Mouse (Mus musculus): ENCODE measurements around the gene Olfr70. TPM values are rescaled to one million over a fixed set of nuclear protein-coding genes. Genes with fewer than 3 reads are reported as not detected.

The Olfr70 gene
- polyA plus RNA-seq, 1 experiment: not detected

DNA sequence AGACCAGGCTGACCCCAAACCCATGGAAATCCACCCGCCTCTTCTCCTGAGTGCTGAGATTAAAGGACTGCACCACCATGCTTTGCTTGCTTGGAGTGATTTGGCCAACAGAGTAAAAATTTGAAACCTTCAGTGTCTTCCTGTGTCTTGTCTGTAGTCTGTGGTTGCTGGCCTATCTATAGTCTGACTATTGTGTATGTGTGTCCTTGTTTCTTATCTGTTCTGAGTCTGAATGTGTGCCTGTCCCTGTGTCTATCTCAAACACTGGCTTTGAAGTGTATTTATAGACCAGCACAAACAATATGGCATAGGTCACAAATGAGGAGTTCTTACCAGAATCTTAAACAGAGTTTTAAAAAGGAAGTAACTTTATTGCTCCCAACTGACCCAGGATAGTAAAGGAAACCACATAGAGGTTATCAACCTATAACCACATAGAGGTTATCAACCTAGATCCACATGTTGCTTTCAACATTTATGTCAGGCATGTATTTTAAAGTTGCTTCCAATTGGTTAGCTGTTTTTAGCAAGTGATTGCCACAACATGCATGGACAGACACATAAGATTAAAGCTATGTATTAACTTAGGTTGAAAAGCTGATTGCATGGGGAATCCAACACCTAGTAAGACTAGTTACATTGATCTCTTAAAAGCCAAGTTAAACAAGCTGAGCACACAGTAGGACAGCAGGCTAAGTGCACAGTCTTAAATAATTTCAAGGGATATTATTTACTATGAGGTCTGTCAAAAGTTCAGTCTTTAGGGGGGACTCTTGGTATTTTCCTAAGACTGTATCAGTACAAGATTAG lies 6.0 kb downstream of the Olfr70 start:
- WGBS: 89% methylated on average over 1 of the region's 1 CpGs
- TF ChIP-seq CTCF (IDR thresholded peaks at IDR 0.05; ENCODE audit: insufficient read depth, low read length) (no peak), POLR2A (IDR thresholded peaks at IDR 0.05; ENCODE audit: borderline replicate concordance, extremely low read depth, low read depth, low read length) (no peak)
- DNase-seq: no peak
- H3K4me3 ChIP-seq (replicated peaks; ENCODE audit: extremely low read depth, low read depth, low read length): no peak overlapping the region
- H3K4me1 ChIP-seq (ENCODE audit: control insufficient read depth, insufficient read depth, low read length): peaks cover 2% of the 10 kb centered on the region; the same call in 1 of the 2 replicates

DNA sequence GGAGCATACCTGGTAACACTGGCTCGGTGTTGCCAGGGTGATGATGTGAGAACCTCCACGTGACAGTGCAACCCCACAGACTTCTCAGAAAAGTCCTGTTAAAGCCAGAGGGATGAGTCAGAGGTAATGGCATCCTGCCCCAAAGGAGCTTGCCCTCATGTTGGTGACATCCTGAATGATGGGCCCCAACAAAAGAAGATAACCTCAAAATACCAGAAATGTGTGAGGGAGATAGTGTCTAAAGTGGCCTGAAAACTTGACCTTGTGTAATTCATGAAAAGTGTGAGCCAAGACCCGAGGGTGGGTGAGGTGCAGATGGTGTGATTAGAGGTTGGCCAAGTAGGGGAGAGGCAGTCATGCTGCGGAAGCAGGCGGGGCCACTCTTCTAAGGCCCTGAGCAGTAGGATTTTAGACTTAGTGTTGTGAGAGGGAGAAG lies 6.8 kb downstream of the Olfr70 start:
- Histone ChIP-seq H3K4me1 (ENCODE audit: control insufficient read depth, insufficient read depth, low read length) (peaks cover 2% of the 10 kb centered on the region; the same call in 1 of the 2 replicates), H3K4me3 (replicated peaks; ENCODE audit: extremely low read depth, low read depth, low read length) (no peak overlapping the region)
- no peak for DNase-seq
- WGBS: 39% methylated on average over 5 of the region's 5 CpGs
- TF ChIP-seq POLR2A (IDR thresholded peaks at IDR 0.05; ENCODE audit: borderline replicate concordance, extremely low read depth, low read depth, low read length): no peak
- TF ChIP-seq CTCF (IDR thresholded peaks at IDR 0.05; ENCODE audit: insufficient read depth, low read length): no peak

DNA sequence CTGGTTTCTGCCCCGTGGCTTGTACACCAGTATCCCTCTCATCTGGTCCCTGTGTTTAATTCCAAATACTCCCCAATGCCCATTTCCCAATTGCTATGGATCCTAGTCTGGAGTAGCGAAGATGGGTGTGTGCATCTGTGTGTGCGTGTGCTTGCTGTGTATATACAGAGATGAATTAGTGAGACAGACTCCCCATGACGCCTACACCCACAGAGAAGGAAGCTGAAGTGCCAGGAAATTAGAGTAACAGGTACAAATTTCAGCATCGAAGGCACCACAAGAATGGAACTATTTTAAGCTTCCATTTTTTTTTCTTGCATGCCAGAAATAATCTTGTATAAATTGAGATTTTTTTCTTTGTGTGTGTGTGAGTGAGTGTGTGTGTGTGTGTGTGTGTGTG lies 9.6 kb downstream of the Olfr70 start:
- 61% methylated on average over 5 of the region's 5 CpGs for WGBS
- Histone ChIP-seq H3K4me3 (replicated peaks; ENCODE audit: extremely low read depth, low read depth, low read length) (no peak overlapping the region), H3K4me1 (ENCODE audit: control insufficient read depth, insufficient read depth, low read length) (peaks cover 2% of the 10 kb centered on the region; the same call in 1 of the 2 replicates)
- no peak for DNase-seq
- no peak for TF ChIP-seq POLR2A (IDR thresholded peaks at IDR 0.05; ENCODE audit: borderline replicate concordance, extremely low read depth, low read depth, low read length)
- no peak for TF ChIP-seq CTCF (IDR thresholded peaks at IDR 0.05; ENCODE audit: insufficient read depth, low read length)

DNA sequence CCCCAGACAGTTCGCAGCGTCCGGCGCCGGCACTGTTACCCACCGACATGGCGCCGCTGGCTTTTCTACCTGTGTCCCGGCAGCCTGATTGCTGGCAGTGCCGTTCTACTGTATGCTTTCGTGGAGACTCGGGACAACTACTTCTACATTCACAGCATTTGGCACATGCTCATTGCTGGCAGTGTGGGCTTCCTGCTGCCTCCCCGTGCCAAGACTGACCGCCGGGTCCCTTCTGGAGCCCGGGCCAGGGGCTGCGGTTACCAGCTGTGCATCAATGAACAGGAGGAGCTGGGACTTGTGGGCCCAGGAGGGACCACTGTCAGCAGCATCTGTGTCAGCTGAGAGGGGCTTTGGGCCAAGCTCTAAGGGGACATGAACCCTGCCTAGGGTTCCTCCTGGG lies 10.6 kb downstream of the Olfr70 start:
- TF ChIP-seq POLR2A (IDR thresholded peaks at IDR 0.05; ENCODE audit: borderline replicate concordance, extremely low read depth, low read depth, low read length) (no peak), CTCF (IDR thresholded peaks at IDR 0.05; ENCODE audit: insufficient read depth, low read length) (no peak)
- no peak for DNase-seq
- peaks cover 2% of the 10 kb centered on the region; the same call in 1 of the 2 replicates for H3K4me1 ChIP-seq (ENCODE audit: control insufficient read depth, insufficient read depth, low read length)
- no peak overlapping the region for H3K4me3 ChIP-seq (replicated peaks; ENCODE audit: extremely low read depth, low read depth, low read length)
- 95% methylated on average over 17 of the region's 17 CpGs for WGBS

DNA sequence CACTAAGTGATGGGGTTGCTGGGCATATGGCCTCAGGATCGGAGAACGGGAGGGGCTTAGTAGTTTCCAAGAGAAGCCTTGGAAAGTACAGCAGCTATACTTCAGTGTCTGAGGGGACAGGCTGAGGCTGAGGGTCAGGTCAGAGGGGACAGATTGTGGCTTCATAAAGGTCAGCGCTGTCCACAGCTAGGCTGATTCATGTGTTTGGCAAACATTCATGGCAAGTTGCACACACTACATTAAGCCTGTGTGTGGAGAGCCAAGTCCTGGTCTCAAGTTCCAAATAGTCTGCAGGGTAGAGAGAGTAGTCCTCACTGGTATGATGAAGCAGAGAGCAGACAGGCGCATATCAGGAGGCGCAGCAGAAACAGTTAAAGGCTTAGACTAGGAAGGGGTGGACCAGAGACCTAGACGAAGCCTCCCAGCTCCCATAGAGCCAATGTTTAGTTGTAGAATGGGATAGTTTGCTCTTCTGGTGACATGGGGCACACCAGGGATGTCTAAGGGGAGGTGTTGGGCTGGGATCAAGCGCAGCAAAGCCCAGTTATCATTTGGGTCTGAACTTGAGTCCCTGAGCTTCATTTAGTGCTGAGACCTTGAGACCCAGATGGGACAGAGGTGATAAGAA lies 21.1 kb downstream of the Olfr70 start:
- no peak for DNase-seq
- H3K4me1 ChIP-seq (ENCODE audit: control insufficient read depth, insufficient read depth, low read length): no peaks in the 10 kb centered on the region
- TF ChIP-seq CTCF (IDR thresholded peaks at IDR 0.05; ENCODE audit: insufficient read depth, low read length): no peak
- no peak for TF ChIP-seq POLR2A (IDR thresholded peaks at IDR 0.05; ENCODE audit: borderline replicate concordance, extremely low read depth, low read depth, low read length)
- H3K4me3 ChIP-seq (replicated peaks; ENCODE audit: extremely low read depth, low read depth, low read length): no peak overlapping the region
- 80% methylated on average over 7 of the region's 7 CpGs for WGBS

DNA sequence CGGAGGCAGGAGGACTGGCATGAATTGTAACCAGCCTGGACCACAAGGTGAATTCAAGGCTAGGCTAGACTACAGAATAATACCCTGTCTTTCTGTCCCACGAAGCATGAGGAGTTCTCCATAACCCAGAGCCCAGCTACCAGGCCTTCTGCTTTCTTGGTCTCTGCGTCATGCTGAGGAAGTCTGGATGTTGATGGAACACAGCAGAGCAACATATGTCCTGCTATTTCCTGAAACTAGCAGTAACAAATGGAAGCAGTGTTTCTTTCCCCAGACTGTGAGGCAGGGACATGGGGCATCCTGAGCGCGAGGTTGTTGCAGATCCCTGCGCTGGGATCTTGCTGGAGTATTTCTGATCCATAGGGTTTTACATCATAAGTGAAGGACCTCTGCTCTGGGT lies 22.1 kb downstream of the Olfr70 start:
- WGBS: 91% methylated on average over 6 of the region's 6 CpGs
- no peak overlapping the region for H3K4me3 ChIP-seq (replicated peaks; ENCODE audit: extremely low read depth, low read depth, low read length)
- TF ChIP-seq POLR2A (IDR thresholded peaks at IDR 0.05; ENCODE audit: borderline replicate concordance, extremely low read depth, low read depth, low read length) (no peak), CTCF (IDR thresholded peaks at IDR 0.05; ENCODE audit: insufficient read depth, low read length) (no peak)
- no peaks in the 10 kb centered on the region for H3K4me1 ChIP-seq (ENCODE audit: control insufficient read depth, insufficient read depth, low read length)
- no peak for DNase-seq

DNA sequence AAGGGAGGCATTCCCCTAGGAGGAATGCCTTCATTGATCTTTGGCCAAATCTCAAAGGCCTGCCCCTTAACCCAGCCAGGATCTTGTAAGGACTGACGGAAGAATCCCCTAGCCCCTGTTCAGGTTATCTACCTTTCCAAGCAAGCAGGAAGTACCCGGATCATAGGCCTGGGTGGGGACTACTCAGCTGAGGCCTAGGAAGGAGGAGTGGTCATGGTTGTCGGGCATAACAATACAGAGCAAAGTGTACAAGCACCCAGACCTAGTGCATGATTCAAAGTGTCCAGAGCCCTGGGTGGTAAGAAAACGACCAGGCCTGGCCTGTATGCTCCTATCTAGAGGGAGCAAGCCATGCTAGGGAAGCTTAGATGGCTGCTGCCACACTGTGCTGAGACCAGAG lies 25.0 kb downstream of the Olfr70 start:
- H3K4me1 ChIP-seq (ENCODE audit: control insufficient read depth, insufficient read depth, low read length): no peaks in the 10 kb centered on the region
- TF ChIP-seq POLR2A (IDR thresholded peaks at IDR 0.05; ENCODE audit: borderline replicate concordance, extremely low read depth, low read depth, low read length) (no peak), CTCF (IDR thresholded peaks at IDR 0.05; ENCODE audit: insufficient read depth, low read length) (no peak)
- 67% methylated on average over 4 of the region's 4 CpGs for WGBS
- DNase-seq: no peak
- no peak overlapping the region for H3K4me3 ChIP-seq (replicated peaks; ENCODE audit: extremely low read depth, low read depth, low read length)

DNA sequence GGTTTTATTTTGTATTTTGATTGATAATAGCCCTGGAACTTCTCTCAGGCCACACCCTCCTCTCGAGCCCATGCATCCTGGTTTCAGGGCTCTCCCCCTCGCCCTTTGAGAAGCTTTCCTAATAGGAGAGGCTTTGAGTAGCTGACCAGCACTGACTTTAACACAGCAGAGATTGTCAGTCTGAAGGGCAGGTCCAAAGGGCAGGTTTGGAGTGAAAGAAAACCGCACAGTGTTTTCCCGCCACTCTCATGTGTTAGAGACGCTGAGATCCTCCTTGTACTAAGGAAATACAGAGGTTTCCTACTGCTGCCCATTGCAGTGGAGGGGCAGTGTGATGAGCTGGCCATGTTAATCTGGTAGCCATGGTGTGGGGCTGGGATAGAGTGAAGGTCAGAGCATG lies 25.6 kb downstream of the Olfr70 start:
- TF ChIP-seq CTCF (IDR thresholded peaks at IDR 0.05; ENCODE audit: insufficient read depth, low read length) (no peak), POLR2A (IDR thresholded peaks at IDR 0.05; ENCODE audit: borderline replicate concordance, extremely low read depth, low read depth, low read length) (no peak)
- WGBS: 80% methylated on average over 5 of the region's 5 CpGs
- DNase-seq: no peak
- no peaks in the 10 kb centered on the region for H3K4me1 ChIP-seq (ENCODE audit: control insufficient read depth, insufficient read depth, low read length)
- no peak overlapping the region for H3K4me3 ChIP-seq (replicated peaks; ENCODE audit: extremely low read depth, low read depth, low read length)

DNA sequence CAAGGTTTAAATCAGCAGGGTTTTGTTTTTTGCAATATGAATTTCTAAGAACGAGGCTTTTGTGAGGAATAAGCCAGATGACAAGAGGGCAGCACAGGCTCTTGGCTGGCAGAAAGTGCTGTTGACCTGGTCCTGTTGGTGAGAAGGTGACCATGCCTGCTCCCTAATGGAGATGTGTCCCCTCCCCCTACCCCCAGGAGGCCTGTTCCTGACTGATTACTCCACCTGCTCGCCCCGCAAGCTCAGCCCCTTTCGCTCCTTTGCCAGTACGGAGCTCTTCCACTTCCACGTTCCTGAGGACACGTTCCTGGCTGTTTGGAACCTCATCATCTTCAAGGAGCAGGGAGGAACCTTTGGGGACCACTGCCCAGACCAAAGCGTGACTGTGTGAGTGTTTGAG lies 26.9 kb downstream of the Olfr70 start:
- Histone ChIP-seq H3K4me1 (ENCODE audit: control insufficient read depth, insufficient read depth, low read length) (peaks cover 4% of the 10 kb centered on the region), H3K4me3 (replicated peaks; ENCODE audit: extremely low read depth, low read depth, low read length) (no peak overlapping the region)
- WGBS: 68% methylated on average over 8 of the region's 8 CpGs
- no peak for DNase-seq
- TF ChIP-seq POLR2A (IDR thresholded peaks at IDR 0.05; ENCODE audit: borderline replicate concordance, extremely low read depth, low read depth, low read length): no peak

DNA sequence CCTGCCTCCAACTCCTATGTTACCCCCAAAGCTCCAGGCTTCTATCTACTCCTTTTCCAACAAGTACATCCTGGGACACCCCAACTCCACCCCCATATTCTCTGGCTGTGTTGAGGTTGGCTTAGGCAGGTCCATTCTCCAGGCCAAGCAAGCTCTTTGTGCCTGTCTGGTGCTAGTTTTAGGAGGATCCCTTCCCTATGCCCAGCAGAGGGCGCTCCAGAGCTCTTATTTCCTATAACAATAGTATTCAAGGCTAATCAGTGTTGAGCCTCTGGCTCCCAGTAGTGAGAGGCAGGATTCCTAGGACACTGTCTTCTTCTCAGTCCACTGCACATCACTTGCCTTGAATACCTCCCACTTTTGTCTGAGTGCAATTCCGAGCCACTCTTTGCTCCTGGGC lies 28.5 kb downstream of the Olfr70 start:
- TF ChIP-seq CTCF (IDR thresholded peaks at IDR 0.05; ENCODE audit: insufficient read depth, low read length) (peak; percentile 71), POLR2A (IDR thresholded peaks at IDR 0.05; ENCODE audit: borderline replicate concordance, extremely low read depth, low read depth, low read length) (no peak)
- peak; percentile 89 for DNase-seq
- 12% methylated on average over 2 of the region's 2 CpGs for WGBS
- no peak overlapping the region for H3K4me3 ChIP-seq (replicated peaks; ENCODE audit: extremely low read depth, low read depth, low read length)
- peaks cover 4% of the 10 kb centered on the region for H3K4me1 ChIP-seq (ENCODE audit: control insufficient read depth, insufficient read depth, low read length)

Measured in lung, adult 2 months (tissue).